8 mouse cellular contexts compared by ENCODE assay signal in the genomic region with DNA sequence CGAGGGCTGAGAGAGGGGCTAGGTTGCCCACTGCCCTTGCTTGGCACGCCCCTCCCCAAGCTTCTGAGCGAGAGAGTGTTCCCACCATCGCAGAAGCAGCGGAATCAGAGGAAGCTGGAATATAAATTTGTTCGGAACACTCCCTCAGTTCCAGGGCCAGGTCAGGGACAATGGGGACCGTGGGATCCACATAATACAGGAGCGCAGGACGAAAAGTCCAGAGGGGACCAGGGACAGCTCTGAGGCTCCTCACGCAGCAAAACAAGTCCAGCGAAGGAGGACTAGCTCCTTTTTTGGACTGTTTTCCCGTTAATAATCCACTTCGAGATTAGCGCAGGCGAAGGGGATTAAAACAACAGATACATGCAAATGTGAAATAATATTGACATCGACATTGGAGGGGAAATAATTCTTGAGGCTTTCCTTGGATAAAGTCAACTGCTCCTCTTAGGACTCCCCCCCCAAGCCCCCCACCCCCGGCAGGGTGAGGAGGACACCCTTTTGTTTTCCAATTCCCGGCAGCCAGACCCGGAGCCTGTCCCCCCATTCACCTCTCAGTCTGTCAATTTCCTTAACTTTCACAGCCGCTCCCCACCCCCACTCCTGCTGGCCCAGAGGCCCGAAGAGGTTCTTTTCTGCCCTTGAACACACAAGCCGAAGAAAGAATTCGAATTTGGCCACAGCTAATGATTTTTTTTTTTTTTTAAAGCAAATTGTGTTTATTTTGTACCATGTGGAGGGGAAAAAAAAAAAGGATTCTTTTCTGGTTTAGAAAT. TPM values are rescaled to one million over a fixed set of nuclear protein-coding genes. Genes with fewer than 3 reads are reported as not detected.
DNase-seq lines count a peak whose midpoint lies in the region; ATAC-seq and TF ChIP-seq lines count a peak whose summit lies in the region.

No protein-coding gene starts in this region.

- peak overlapping the region; percentile 67 for H3K4me3 ChIP-seq in brown adipose tissue, adult 24 weeks (ENCODE audit: insufficient read depth, low read depth, low read length)
- peak overlapping the region; percentile 64 for H3K4me3 ChIP-seq in heart, adult 2 months
- H3K4me3 ChIP-seq in liver, postnatal 0 days (ENCODE audit: low read depth, low read length) = peak overlapping the region; percentile 69
- peak overlapping the region; percentile 75 for H3K4me3 ChIP-seq in olfactory bulb, adult 2 months (ENCODE audit: insufficient read depth, low read depth, low read length)

- H3K9ac ChIP-seq in heart, adult 2 months (ENCODE audit: low read depth, low read length) = peak overlapping the region; percentile 69
- peak overlapping the region; percentile 66 for H3K9ac ChIP-seq in liver, postnatal 0 days (replicated peaks)

- H3K27ac ChIP-seq in brown adipose tissue, adult 24 weeks (replicated peaks; ENCODE audit: low read depth, low read length) = peak overlapping the region; percentile 99
- peak overlapping the region; percentile 85 for H3K27ac ChIP-seq in heart, adult 2 months
- H3K27ac ChIP-seq in liver, postnatal 0 days (ENCODE audit: low read depth) = peak overlapping the region; percentile 74
- H3K27ac ChIP-seq in olfactory bulb, adult 2 months (ENCODE audit: insufficient read depth, low read depth, low read length) = peak overlapping the region; percentile 97

- H3K4me1 ChIP-seq in brown adipose tissue, adult 24 weeks (ENCODE audit: control insufficient read depth, insufficient read depth, insufficient read length, low read length) = no peaks in the 10 kb centered on the region
- H3K4me1 ChIP-seq in heart, adult 2 months (ENCODE audit: control insufficient read depth, insufficient read depth, low read length) = peaks cover 5% of the 10 kb centered on the region; the same call in 1 of the 2 replicates
- peaks cover 10% of the 10 kb centered on the region; the same call in 1 of the 2 replicates for H3K4me1 ChIP-seq in liver, postnatal 0 days (ENCODE audit: insufficient read depth)
- H3K4me1 ChIP-seq in olfactory bulb, adult 2 months (ENCODE audit: control insufficient read depth, insufficient read depth, low read length) = peaks cover 2% of the 10 kb centered on the region; the same call in 1 of the 2 replicates

- no peak for TF ChIP-seq CTCF in heart, adult 2 months (IDR thresholded peaks at IDR 0.05)
- no peak for TF ChIP-seq CTCF in liver, postnatal 0 days (IDR thresholded peaks at IDR 0.05; ENCODE audit: low read depth)
- TF ChIP-seq CTCF in olfactory bulb, adult 2 months (IDR thresholded peaks at IDR 0.05; ENCODE audit: insufficient read depth, low read depth, low read length) = no peak

- 15% methylated on average over 23 of the region's 23 CpGs for WGBS in heart, adult 2 months
- WGBS in liver, postnatal 0 days (ENCODE audit: insufficient replicate concordance) = 3% methylated on average over 23 of the region's 23 CpGs
- WGBS in olfactory bulb, adult 2 months = 2% methylated on average over 23 of the region's 23 CpGs

- TF ChIP-seq EP300 in heart, adult 2 months (IDR thresholded peaks at IDR 0.05; ENCODE audit: insufficient read depth, low read depth, low read length) = no peak
- no peak for TF ChIP-seq EP300 in liver, postnatal 0 days (IDR thresholded peaks at IDR 0.05; ENCODE audit: low read depth)

- no peak for ATAC-seq in liver, postnatal 0 days

- no peaks in the 10 kb centered on the region; the same call in 1 of the 2 replicates for H3K27me3 ChIP-seq in heart, adult 2 months (ENCODE audit: control insufficient read depth, insufficient read depth, low read length)
- peaks cover 16% of the 10 kb centered on the region; the same call in 1 of the 2 replicates for H3K27me3 ChIP-seq in liver, postnatal 0 days (ENCODE audit: insufficient read depth, low read length)

- peak overlapping the region; percentile 98 for H3K4me2 ChIP-seq in liver, postnatal 0 days (ENCODE audit: low read depth, low read length)

- peak; percentile 76 to 79 for DNase-seq in right cerebral cortex, postnatal 10 days (ENCODE audit: low spot score in 2 of 2)
- no peak for DNase-seq in right cerebral cortex, postnatal 36 days (ENCODE audit: low spot score in 2 of 2)
- peak; percentile 72 to 75 for DNase-seq in heart, adult 2 months
- peak; percentile 53 for DNase-seq in kidney, adult 11 months
- peak; percentile 59 for DNase-seq in liver, postnatal 0 days
- no peak for DNase-seq in urinary bladder, postnatal 10 days (ENCODE audit: low spot score)

- peak; percentile 33 for TF ChIP-seq POLR2A in heart, adult 2 months (IDR thresholded peaks at IDR 0.05; ENCODE audit: insufficient read depth, low read depth, low read length)
- TF ChIP-seq POLR2A in olfactory bulb, adult 2 months (IDR thresholded peaks at IDR 0.05; ENCODE audit: insufficient read depth, low read depth, low read length) = no peak

- H3K9me3 ChIP-seq in liver, postnatal 0 days (ENCODE audit: low read length) = no peaks in the 10 kb centered on the region

- no peaks in the 10 kb centered on the region for H3K79me2 ChIP-seq in heart, adult 2 months (replicated peaks; ENCODE audit: control insufficient read depth, insufficient read depth, low read length)

- H3K36me3 ChIP-seq in heart, adult 2 months (ENCODE audit: control insufficient read depth, insufficient read depth, low read length) = no peaks in the 10 kb centered on the region
- H3K36me3 ChIP-seq in liver, postnatal 0 days (replicated peaks; ENCODE audit: insufficient read depth, low read length) = no peaks in the 10 kb centered on the region

- intact Hi-C loops in heart, adult 2 months (cut with DNase I) = loop anchor here (5.0 to 10.0 kb wide), 4 partner anchors 166 to 1326 kb away; no protein-coding TSS in a partner anchor

RNA-seq across cellular contexts. Expression of a gene that starts 1.3 kb away (rescaled TPM):
- 51.2 and 53.0 TPM in 2 replicates for polyA plus RNA-seq in brown adipose tissue, adult 24 weeks (2012; ENCODE audit: insufficient read depth, insufficient read length, missing spikeins)
- 10 to 100 TPM; 46.7 to 50.0 TPM for total RNA-seq in heart, adult 2 months (2021)
- 16.5 and 34.3 TPM in 2 replicates for polyA plus RNA-seq in heart, adult 2 months (2012; rRNA removed)
- polyA plus RNA-seq in liver, postnatal 0 days (2015; fragmentation: Nextera tagmentation; extraction: Ambion mirVana) = 8.1 and 8.8 TPM in 2 replicates
- polyA plus RNA-seq in olfactory bulb, adult 2 months (2012; ENCODE audit: insufficient read depth, insufficient read length, low replicate concordance, missing spikeins) = 125 and 1,127 TPM in 2 replicates

Comparison
In these comparisons a context has a peak if more than half of its experiments do, and no peak if none do; other contexts are left out.
1. DNase-seq: peak in right cerebral cortex, postnatal 10 days (2 of 2), heart, adult 2 months (2 of 2), kidney, adult 11 months (single experiment) and liver, postnatal 0 days (single experiment); none in right cerebral cortex, postnatal 36 days (0 of 2) and urinary bladder, postnatal 10 days (single experiment).
2. Peak in every context shown above with its lines, with median percentiles within 50 percentile points of each other: H3K27ac ChIP-seq and H3K4me3 ChIP-seq.